Mouse (Mus musculus) left cerebral cortex, postnatal 36 days (tissue): ENCODE results near the gene Grb2. TPM values are rescaled to one million over a fixed set of nuclear protein-coding genes. Genes with fewer than 3 reads are reported as not detected.

Experiments used
- DNase-seq, 2 experiments: peaks; one replicate each; pipeline ENCODE4 v3.0.0; 2021 to 2022; ENCODE audit warnings: low spot score in 2 of 2, mixed read lengths in 1 of 2
- intact Hi-C: fragments of 180-260 bp; cut with DNase I; formaldehyde crosslinking; loops from one replicate; pipeline ENCODE4 v1.15.1; 2025
- total RNA-seq, 2 experiments: library from RNA; stranded (reverse); gene quantifications; 2 replicates each; pipeline ENCODE4 v1.2.3; 2021

Gene Grb2
- 100 to 1,000 TPM; 175 to 190 TPM for total RNA-seq

- intact Hi-C loops: loop anchor here (2.0 kb wide), 1 partner anchor 60 kb away; no protein-coding TSS in a partner anchor
- peak; percentile 97 to 99 for DNase-seq
Measured at GRCm38 (mm10) chr11:115708209-115708876, at the start of gene Grb2. Gene Grb2, minus strand, starts transcription at chr11:115708597.

DNA sequence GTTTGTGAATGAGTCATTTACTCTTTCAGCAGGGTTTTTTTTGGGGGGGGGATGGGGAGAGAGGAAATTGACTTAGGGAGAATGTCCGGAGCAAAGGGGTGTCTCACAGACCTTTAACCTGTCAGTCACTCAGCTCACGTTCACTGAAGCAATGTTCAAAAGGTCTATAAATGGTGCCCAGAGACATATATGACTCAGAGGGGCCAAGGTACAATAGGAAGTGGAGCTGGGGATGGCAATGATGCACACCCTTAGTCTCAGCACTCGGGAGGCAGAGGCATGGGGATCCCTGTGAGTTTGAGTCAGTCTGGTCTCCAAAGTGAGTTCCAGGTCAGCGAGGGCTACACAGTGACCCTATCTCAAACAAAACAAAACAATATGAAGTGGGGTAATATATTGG lies 45.1 kb upstream of the Grb2 start:
- intact Hi-C loops: no loop called here
- DNase-seq: no peak

- DNase-seq: no peak
- intact Hi-C loops: no loop called here
Measured at GRCm38 (mm10) chr11:115752653-115753052, 44.3 kb upstream of the Grb2 start.

- no peak for DNase-seq
- intact Hi-C loops: no loop called here
Measured at GRCm38 (mm10) chr11:115751725-115752124, 43.3 kb upstream of the Grb2 start.

- intact Hi-C loops: no loop called here
- no peak for DNase-seq
Measured at GRCm38 (mm10) chr11:115749834-115750233, 41.4 kb upstream of the Grb2 start.

- DNase-seq: no peak
- intact Hi-C loops: no loop called here
Measured at GRCm38 (mm10) chr11:115747351-115747750, 39.0 kb upstream of the Grb2 start.

GRCm38 (mm10) chr11:115746762-115747161 lies 38.4 kb upstream of the Grb2 start:
- intact Hi-C loops: no loop called here
- DNase-seq: no peak

DNA sequence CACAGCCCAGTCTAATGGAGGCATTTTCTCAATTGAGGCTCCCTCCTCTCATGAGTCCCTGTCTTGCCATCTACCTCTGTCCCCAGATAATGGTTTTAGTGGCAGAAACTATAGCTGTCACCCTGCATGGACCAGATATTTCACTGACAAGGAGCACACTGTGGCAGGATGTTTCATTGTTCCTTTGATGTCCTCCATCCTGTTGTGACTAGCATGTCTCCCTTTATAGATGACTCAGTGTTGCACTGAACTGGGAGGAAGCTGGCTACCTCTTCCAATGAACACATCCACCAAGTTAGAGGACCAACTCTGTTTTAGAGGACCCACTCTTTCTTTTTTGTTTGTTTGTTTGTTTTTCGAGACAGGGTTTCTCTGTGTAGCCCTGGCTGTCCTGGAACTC lies 37.7 kb upstream of the Grb2 start:
- intact Hi-C loops: no loop called here

GRCm38 (mm10) chr11:115744385-115744784 lies 36.0 kb upstream of the Grb2 start:
- intact Hi-C loops: no loop called here
- DNase-seq: no peak

More for the DNA sequence above, 37.7 kb upstream of the Grb2 start:
- DNase-seq: no peak

GRCm38 (mm10) chr11:115742926-115743325 lies 34.5 kb upstream of the Grb2 start:
- DNase-seq: no peak
- intact Hi-C loops: no loop called here

- intact Hi-C loops: no loop called here
- no peak for DNase-seq
Measured at GRCm38 (mm10) chr11:115741070-115741469, 32.7 kb upstream of the Grb2 start.

DNA sequence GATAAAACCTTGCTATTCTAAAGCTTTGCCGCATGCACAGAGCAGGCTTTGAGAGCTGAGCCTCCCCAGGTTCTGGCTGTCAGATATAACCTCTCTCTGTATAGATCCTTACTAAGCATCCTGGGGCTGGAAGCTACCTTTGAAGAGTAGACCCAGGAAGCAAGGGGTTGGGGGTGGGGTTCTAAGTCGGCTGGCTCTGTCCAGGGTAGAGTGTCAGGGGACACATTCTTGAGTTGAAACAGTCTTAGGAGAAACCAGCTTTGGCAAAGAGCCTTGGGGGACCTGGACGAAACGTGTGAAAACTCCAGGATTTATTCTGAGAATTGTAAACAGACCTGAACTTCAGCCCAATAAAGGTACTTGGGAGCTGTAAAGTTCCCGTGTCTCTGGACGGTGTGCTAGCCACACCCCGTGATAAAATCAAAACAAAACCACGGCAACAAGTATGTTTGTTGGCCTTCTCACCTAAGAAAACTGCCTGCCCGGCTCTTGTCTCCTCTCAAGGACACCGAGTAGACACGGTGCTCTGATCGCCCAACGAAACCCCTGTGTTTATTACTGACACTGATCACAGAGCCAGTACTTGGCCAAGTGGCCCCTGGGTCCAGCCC lies 30.0 kb upstream of the Grb2 start:
- intact Hi-C loops: loop anchor here (10.0 kb wide), 2 partner anchors 176 to 256 kb away; partner anchors contain the start of gene Smim6
- no peak for DNase-seq

DNA sequence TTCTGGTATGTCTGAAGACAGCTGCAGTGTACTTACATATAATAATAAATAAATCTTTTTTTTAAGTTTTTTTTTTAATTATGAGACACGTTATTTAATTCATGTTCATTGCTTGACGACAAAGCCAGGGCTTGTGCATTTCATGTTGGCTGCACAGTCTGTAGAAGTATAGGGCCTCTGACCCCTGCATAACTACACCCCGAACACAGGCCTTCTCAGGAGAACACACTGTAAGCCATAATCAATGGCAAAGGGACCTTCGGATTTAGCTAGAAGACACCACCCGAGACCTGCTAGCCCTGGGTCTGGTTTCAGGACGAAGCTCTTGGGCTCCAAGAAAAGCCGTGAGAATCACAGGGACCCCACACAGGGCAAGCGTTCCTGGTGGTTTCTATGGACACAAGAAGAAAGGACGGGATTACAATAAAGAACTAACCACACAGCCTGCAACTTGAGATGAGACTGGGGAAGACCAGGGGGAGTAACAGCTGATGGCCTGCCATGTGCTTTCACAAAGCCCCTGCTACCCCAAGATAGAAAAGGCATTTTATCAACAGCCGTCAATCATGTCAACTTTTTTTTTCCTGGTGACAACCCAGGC lies 29.3 kb upstream of the Grb2 start:
- no peak for DNase-seq
- intact Hi-C loops: loop anchor here (10.0 kb wide), 2 partner anchors 177 to 257 kb away; partner anchors contain the start of gene Smim6

- intact Hi-C loops: loop anchor here (10.0 kb wide), 2 partner anchors 181 to 261 kb away; partner anchors contain the start of gene Smim6
- DNase-seq: no peak
Measured at GRCm38 (mm10) chr11:115734041-115734686, 25.8 kb upstream of the Grb2 start.

GRCm38 (mm10) chr11:115723231-115723630 lies 14.8 kb upstream of the Grb2 start:
- intact Hi-C loops: loop anchor here (2.0 to 5.0 kb wide), 2 partner anchors 44 to 56 kb away; partner anchors contain the start of gene Tmem94
- DNase-seq: no peak

DNA sequence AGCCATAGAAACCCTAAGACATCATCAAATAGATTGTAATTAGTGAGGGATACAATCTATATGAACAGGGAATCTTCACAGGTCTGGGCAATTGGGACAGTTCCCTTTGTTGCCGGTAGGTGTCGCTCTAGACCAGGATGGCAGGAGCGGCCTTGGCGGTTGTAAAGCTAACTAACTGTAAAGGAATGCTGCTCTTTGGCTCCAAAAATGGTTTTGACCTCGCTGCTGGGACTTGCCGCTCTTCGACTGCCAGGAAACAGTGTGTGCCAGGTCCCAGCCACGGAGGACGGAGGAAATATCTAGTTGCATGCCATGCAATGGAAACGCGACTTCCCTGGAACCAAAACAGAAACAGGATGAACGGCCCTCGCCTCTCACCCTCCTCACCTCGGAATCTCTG lies 14.2 kb upstream of the Grb2 start:
- peak; percentile 75 to 78 for DNase-seq
- intact Hi-C loops: loop anchor here (1.0 to 5.0 kb wide), 3 partner anchors 45 to 92 kb away; partner anchors contain the start of genes Tmem94 and Tsen54

- intact Hi-C loops: no loop called here
Measured at GRCm38 (mm10) chr11:115717660-115718390, 9.4 kb upstream of the Grb2 start.

GRCm38 (mm10) chr11:115716410-115717338 lies 8.3 kb upstream of the Grb2 start:
- intact Hi-C loops: no loop called here
- DNase-seq: no peak

More at GRCm38 (mm10) chr11:115717660-115718390, 9.4 kb upstream of the Grb2 start:
- DNase-seq: no peak
